Mouse (Mus musculus): ENCODE measurements around the gene Necab3. TPM values are rescaled to one million over a fixed set of nuclear protein-coding genes. Genes with fewer than 3 reads are reported as not detected.

Necab3 gene
- polyA plus RNA-seq, 1 experiment from 2014 or later, result 2.5 TPM

DNA sequence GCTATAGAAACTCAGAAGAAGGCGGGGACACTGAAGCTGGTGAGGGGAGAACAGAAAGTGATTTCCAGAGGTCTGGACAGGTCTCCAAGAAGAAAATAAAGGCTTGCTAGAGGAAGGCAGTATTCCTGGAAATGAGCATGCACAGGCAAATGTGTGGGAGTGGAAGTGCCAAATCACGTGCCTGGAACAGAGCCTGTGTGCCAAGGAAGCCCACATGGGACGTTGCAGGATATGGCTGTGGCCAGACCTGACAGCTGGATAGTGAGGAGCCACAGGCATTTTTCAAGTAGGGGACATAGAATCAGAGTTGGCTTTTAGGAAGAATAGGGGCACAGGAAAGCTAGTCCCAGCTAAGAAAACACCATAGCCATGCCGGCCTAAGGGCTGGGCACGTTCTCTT is 37.1 kb upstream of the Necab3 start:
- no peaks in the 10 kb centered on the region for H3K27me3 ChIP-seq (ENCODE audit: control insufficient read depth, insufficient read depth, low read length)
- H3K36me3 ChIP-seq (ENCODE audit: control insufficient read depth, insufficient read depth, low read length), result peaks cover 3% of the 10 kb centered on the region; the same call in 1 of the 2 replicates
- H3K4me2 ChIP-seq (replicated peaks; ENCODE audit: low read depth, low read length), result no peak overlapping the region
- H3K27ac ChIP-seq (ENCODE audit: low read depth, low read length), result no peak overlapping the region
- H3K9me3 ChIP-seq (ENCODE audit: control insufficient read depth, low read length), result no peaks in the 10 kb centered on the region
- H3K4me1 ChIP-seq (ENCODE audit: control insufficient read depth, insufficient read depth, low read length), result no peaks in the 10 kb centered on the region
- no peak overlapping the region for H3K9ac ChIP-seq (ENCODE audit: low read depth, low read length)
- no peak for ATAC-seq (ENCODE audit: low FRiP score, low TSS enrichment)
- no peak overlapping the region for H3K4me3 ChIP-seq (ENCODE audit: low read length)
- WGBS, result 69% methylated on average over 5 of the region's 5 CpGs

DNA sequence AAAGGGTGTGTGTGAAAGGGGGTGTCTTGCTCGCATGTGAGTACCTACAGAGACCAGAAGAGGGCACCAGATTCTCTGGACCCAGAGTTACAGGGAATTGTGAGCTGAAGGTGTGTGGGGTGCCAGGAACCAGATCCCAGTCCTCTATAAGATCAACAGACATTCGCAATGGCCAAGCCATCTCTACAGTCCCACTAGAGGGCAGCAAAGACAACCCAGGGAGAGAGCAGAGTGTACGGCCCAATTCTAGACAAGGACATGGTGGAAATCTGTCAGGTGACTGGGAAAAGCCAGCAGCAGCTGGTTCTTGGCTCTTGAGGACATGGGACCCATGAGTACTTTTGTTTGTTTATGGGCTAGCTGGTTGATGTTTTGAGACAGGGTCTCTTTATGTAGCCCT is 34.3 kb upstream of the Necab3 start:
- ATAC-seq (ENCODE audit: low FRiP score, low TSS enrichment), result no peak
- no peak overlapping the region for H3K4me3 ChIP-seq (ENCODE audit: low read length)
- no peak overlapping the region for H3K4me2 ChIP-seq (replicated peaks; ENCODE audit: low read depth, low read length)
- no peaks in the 10 kb centered on the region for H3K27me3 ChIP-seq (ENCODE audit: control insufficient read depth, insufficient read depth, low read length)
- no peak overlapping the region for H3K27ac ChIP-seq (ENCODE audit: low read depth, low read length)
- 80% methylated on average over 3 of the region's 3 CpGs for WGBS
- no peaks in the 10 kb centered on the region for H3K9me3 ChIP-seq (ENCODE audit: control insufficient read depth, low read length)
- no peak overlapping the region for H3K9ac ChIP-seq (ENCODE audit: low read depth, low read length)
- no peaks in the 10 kb centered on the region for H3K4me1 ChIP-seq (ENCODE audit: control insufficient read depth, insufficient read depth, low read length)
- peaks cover 3% of the 10 kb centered on the region; the same call in 1 of the 2 replicates for H3K36me3 ChIP-seq (ENCODE audit: control insufficient read depth, insufficient read depth, low read length)

DNA sequence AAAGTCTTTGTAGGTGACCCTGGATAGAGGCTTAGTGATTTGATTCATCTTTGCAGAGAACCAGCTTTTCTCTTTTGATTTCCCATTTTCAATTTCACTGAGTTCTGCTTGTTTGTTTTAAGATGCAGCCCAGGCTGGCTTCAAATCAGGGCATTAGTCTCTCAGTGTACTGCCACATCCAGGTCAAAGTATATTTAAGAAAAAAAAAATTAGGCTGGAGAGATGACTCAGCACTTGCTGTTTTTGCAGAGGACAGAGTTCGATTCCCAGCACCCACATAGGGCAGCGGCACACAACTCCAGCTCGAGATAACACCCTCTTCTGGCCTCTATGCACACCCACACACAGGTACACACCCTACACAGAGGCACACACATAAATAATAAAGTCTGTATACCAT is 32.5 kb upstream of the Necab3 start:
- Histone ChIP-seq H3K4me1 (ENCODE audit: control insufficient read depth, insufficient read depth, low read length) (no peaks in the 10 kb centered on the region), H3K4me3 (ENCODE audit: low read length) (no peak overlapping the region), H3K9me3 (ENCODE audit: control insufficient read depth, low read length) (no peaks in the 10 kb centered on the region), H3K36me3 (ENCODE audit: control insufficient read depth, insufficient read depth, low read length) (peaks cover 3% of the 10 kb centered on the region; the same call in 1 of the 2 replicates), H3K9ac (ENCODE audit: low read depth, low read length) (no peak overlapping the region), H3K27ac (ENCODE audit: low read depth, low read length) (no peak overlapping the region), H3K27me3 (ENCODE audit: control insufficient read depth, insufficient read depth, low read length) (no peaks in the 10 kb centered on the region), H3K4me2 (replicated peaks; ENCODE audit: low read depth, low read length) (no peak overlapping the region)
- no peak for ATAC-seq (ENCODE audit: low FRiP score, low TSS enrichment)
- WGBS, result 87% methylated on average over 3 of the region's 3 CpGs

DNA sequence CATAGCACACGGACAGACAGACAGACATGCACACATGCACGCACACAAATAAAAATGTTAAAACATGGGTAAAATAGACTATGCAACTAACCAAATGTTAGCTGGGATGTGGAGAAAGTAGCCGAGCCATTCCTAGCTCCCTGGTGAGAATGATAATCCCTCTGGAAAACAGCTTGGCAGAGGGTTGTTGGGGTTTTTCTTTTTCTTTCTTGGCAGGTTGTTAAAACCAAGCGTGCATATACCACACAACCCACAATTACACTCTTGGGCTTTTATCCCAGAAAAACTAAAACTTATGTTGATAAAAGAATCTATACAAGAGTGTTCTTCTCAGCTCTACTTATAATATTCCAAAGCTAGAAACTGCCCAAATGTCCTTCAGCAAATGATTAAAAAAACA is 30.4 kb upstream of the Necab3 start:
- no peak for ATAC-seq (ENCODE audit: low FRiP score, low TSS enrichment)

DNA sequence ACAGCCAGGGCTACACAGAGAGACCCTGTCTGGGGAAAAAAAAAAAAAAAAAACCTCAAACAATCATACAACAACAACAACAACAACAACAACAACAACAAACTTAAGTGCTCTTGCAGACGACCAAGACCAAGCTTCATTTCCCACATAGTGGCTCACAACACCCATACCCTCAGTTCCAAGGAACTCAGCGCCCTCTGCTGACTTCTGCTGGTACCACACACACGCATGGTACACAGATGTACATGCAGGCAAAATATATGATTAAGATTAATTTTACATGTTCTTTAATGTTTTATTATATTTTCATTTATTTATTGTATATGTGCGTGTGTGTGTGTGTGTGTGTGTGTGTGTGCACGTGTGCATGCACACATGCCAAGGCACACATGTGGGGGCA is 27.7 kb upstream of the Necab3 start:
- Histone ChIP-seq H3K36me3 (ENCODE audit: control insufficient read depth, insufficient read depth, low read length) (no peaks in the 10 kb centered on the region), H3K27me3 (ENCODE audit: control insufficient read depth, insufficient read depth, low read length) (no peaks in the 10 kb centered on the region), H3K9ac (ENCODE audit: low read depth, low read length) (no peak overlapping the region), H3K27ac (ENCODE audit: low read depth, low read length) (no peak overlapping the region), H3K9me3 (ENCODE audit: control insufficient read depth, low read length) (no peaks in the 10 kb centered on the region), H3K4me1 (ENCODE audit: control insufficient read depth, insufficient read depth, low read length) (no peaks in the 10 kb centered on the region), H3K4me3 (ENCODE audit: low read length) (no peak overlapping the region), H3K4me2 (replicated peaks; ENCODE audit: low read depth, low read length) (no peak overlapping the region)
- WGBS, result 74% methylated on average over 5 of the region's 5 CpGs
- no peak for ATAC-seq (ENCODE audit: low FRiP score, low TSS enrichment)

More for the DNA sequence above, 30.4 kb upstream of the Necab3 start:
- 85% methylated on average over 4 of the region's 4 CpGs for WGBS
- H3K4me3 ChIP-seq (ENCODE audit: low read length), result no peak overlapping the region
- no peak overlapping the region for H3K27ac ChIP-seq (ENCODE audit: low read depth, low read length)
- H3K9me3 ChIP-seq (ENCODE audit: control insufficient read depth, low read length), result no peaks in the 10 kb centered on the region
- no peaks in the 10 kb centered on the region for H3K27me3 ChIP-seq (ENCODE audit: control insufficient read depth, insufficient read depth, low read length)
- peaks cover 3% of the 10 kb centered on the region; the same call in 1 of the 2 replicates for H3K36me3 ChIP-seq (ENCODE audit: control insufficient read depth, insufficient read depth, low read length)
- H3K4me1 ChIP-seq (ENCODE audit: control insufficient read depth, insufficient read depth, low read length), result no peaks in the 10 kb centered on the region
- no peak overlapping the region for H3K4me2 ChIP-seq (replicated peaks; ENCODE audit: low read depth, low read length)
- no peak overlapping the region for H3K9ac ChIP-seq (ENCODE audit: low read depth, low read length)

DNA sequence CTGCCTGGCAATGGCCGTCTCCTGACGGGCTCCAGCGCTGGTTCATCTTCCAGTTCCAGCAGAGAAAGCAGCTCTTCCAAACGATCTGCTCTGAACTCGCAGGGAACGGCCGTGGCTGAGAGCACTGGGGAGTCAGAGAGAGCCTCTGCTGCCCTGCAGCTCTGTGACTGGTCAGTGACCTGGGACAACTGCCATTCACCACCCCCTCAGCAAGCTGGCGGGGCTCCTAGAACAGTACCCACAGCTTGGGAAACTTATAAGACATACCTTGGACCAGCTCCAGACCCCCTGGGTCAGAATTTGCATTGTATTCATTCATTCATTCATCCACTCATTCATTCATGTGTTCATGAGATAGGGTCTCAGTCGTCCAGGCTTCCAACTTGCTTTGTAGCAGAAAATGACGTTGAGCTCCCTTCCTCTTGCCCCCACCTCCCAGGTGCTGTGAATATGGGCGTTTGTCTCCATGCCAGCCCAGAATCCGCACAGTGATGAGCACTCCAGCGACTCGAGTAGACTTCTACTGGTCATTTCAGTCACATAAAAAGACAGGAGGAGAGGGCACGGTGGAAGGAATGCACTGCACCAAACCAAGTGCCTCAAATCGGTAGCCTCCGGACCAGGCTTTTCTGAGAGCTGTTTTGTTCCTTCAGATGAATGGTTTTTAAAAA is 26.4 kb upstream of the Necab3 start:
- Histone ChIP-seq H3K9ac (ENCODE audit: low read depth, low read length) (no peak overlapping the region), H3K4me1 (ENCODE audit: control insufficient read depth, insufficient read depth, low read length) (no peaks in the 10 kb centered on the region), H3K4me2 (replicated peaks; ENCODE audit: low read depth, low read length) (no peak overlapping the region), H3K27me3 (ENCODE audit: control insufficient read depth, insufficient read depth, low read length) (no peaks in the 10 kb centered on the region), H3K36me3 (ENCODE audit: control insufficient read depth, insufficient read depth, low read length) (no peaks in the 10 kb centered on the region), H3K27ac (ENCODE audit: low read depth, low read length) (no peak overlapping the region), H3K9me3 (ENCODE audit: control insufficient read depth, low read length) (no peaks in the 10 kb centered on the region), H3K4me3 (ENCODE audit: low read length) (no peak overlapping the region)
- WGBS, result 67% methylated on average over 17 of the region's 17 CpGs
- no peak for ATAC-seq (ENCODE audit: low FRiP score, low TSS enrichment)

DNA sequence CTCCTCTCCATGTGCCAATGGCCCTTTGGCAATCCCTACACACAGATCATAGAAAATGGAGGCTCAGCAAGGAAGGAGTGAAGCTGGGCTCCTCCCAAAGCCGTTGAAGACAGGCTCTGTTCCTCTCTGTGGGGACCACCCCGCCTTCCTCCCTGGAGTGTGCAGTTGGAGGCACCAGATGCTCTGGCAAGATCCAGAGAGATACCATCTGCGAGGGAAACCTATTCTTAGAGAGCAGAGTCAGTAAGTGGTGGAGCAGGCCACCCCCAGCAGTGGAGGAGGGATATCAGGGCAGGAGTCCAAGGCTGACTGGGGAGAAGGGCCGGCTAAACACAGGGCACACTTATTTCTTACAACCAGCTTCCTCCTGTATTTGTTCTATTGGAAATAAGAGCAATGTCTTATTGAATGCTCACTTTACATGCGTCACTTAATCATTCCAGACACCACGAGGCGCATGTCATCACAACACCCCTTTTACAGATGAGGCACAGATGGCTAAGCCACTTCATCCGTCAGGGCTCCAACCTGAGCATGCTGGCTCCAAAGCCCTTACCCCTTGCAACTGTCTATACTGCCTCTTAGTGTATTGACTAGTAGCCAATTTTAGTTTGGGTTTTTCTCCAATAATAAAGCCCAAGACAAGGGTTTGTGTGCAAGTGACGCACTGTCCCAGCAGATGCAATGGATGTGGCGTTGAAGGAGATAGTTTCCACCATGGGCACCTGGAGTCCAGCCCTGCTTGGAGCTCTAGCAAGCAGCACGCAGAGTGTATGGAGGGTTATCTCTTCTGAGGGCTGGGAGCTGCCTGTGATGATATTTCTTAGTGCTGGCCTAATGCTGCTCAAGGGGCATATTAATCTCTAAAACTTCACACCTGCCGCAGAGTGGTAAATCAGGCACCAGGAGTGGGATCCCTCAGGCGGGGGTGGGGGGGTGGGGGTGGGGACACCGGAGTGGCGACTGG is 25.5 kb upstream of the Necab3 start:
- Histone ChIP-seq H3K9ac (ENCODE audit: low read depth, low read length) (no peak overlapping the region), H3K36me3 (ENCODE audit: control insufficient read depth, insufficient read depth, low read length) (no peaks in the 10 kb centered on the region), H3K4me2 (replicated peaks; ENCODE audit: low read depth, low read length) (no peak overlapping the region), H3K27ac (ENCODE audit: low read depth, low read length) (no peak overlapping the region), H3K4me3 (ENCODE audit: low read length) (no peak overlapping the region), H3K27me3 (ENCODE audit: control insufficient read depth, insufficient read depth, low read length) (no peaks in the 10 kb centered on the region), H3K4me1 (ENCODE audit: control insufficient read depth, insufficient read depth, low read length) (no peaks in the 10 kb centered on the region), H3K9me3 (ENCODE audit: control insufficient read depth, low read length) (no peaks in the 10 kb centered on the region)
- WGBS, result 65% methylated on average over 15 of the region's 15 CpGs
- 0 out of 2 replicates have a peak, but pooled peaks have one; percentile 18 for ATAC-seq (ENCODE audit: low FRiP score, low TSS enrichment)

DNA sequence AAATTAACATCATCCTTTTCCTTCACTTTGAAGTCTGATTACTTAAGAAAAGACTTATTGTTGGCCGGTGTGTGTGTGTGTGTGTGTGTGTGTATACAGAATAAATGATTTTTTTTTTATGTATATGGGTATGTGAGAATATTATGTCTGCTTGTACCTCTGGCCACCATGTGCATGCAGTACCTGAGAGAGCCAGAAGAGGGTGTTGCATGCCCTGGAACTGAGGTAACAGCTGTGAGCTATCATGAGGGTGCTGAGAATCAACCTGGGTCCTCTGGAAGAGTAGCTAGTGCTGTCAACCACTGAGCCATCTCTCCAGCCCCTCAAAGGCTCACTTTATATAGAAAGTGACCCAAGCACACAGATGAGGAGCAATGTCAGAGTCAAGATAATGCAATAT is 22.7 kb upstream of the Necab3 start:
- Histone ChIP-seq H3K9me3 (ENCODE audit: control insufficient read depth, low read length) (no peaks in the 10 kb centered on the region), H3K27ac (ENCODE audit: low read depth, low read length) (no peak overlapping the region), H3K9ac (ENCODE audit: low read depth, low read length) (no peak overlapping the region), H3K27me3 (ENCODE audit: control insufficient read depth, insufficient read depth, low read length) (no peaks in the 10 kb centered on the region), H3K4me3 (ENCODE audit: low read length) (no peak overlapping the region), H3K4me2 (replicated peaks; ENCODE audit: low read depth, low read length) (no peak overlapping the region), H3K4me1 (ENCODE audit: control insufficient read depth, insufficient read depth, low read length) (no peaks in the 10 kb centered on the region), H3K36me3 (ENCODE audit: control insufficient read depth, insufficient read depth, low read length) (no peaks in the 10 kb centered on the region)
- ATAC-seq (ENCODE audit: low FRiP score, low TSS enrichment), result no peak
- WGBS, result 100% methylated on average over 1 of the region's 1 CpGs

DNA sequence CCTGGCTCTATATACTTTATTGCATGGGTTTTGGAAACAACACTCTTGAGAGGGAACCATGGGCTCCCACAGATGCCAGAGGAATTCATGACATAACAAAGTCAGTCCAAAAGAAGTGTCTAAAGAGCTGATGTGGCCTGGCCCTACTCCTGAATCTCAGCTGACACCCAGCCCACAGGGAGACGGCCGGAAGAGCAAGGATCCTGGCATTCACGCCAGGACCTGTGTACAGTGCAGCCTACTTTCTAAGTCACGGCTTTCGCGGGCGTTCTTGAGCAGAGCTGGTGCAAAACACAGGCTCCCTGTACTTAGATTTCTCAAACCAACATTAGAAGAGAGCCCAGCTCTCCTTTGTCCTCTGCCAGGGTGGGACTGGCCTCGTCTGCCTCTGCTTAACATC is 21.9 kb upstream of the Necab3 start:
- WGBS, result 84% methylated on average over 8 of the region's 8 CpGs
- ATAC-seq (ENCODE audit: low FRiP score, low TSS enrichment), result no peak
- no peak overlapping the region for H3K4me3 ChIP-seq (ENCODE audit: low read length)
- H3K9ac ChIP-seq (ENCODE audit: low read depth, low read length), result no peak overlapping the region
- H3K4me1 ChIP-seq (ENCODE audit: control insufficient read depth, insufficient read depth, low read length), result no peaks in the 10 kb centered on the region
- no peaks in the 10 kb centered on the region for H3K36me3 ChIP-seq (ENCODE audit: control insufficient read depth, insufficient read depth, low read length)
- no peaks in the 10 kb centered on the region for H3K9me3 ChIP-seq (ENCODE audit: control insufficient read depth, low read length)
- H3K27me3 ChIP-seq (ENCODE audit: control insufficient read depth, insufficient read depth, low read length), result no peaks in the 10 kb centered on the region
- no peak overlapping the region for H3K4me2 ChIP-seq (replicated peaks; ENCODE audit: low read depth, low read length)
- no peak overlapping the region for H3K27ac ChIP-seq (ENCODE audit: low read depth, low read length)

All from kidney, embryonic 14.5 days (tissue).